Mouse (Mus musculus) lung, embryonic 16.5 days (tissue): ENCODE measurements around the gene Gfra4. TPM values are rescaled to one million over a fixed set of nuclear protein-coding genes. Genes with fewer than 3 reads are reported as not detected.
"Not testable (repeated sequence)": the region's sequence is repeated elsewhere in the genome, so short reads cannot be mapped to it uniquely, and the experiment has no call there.

Experiments used
- ATAC-seq: fragments of 200-750 bp; cut with Nextera tagmentation; 2 replicates; pipeline ENCODE4 v1.8.0; 2017; ENCODE audit warnings: low read depth, mild to moderate bottlenecking, moderate library complexity
- H3K27ac ChIP-seq: fragments of 300-500 bp; sonication (generic); 2 replicates; pipeline ENCODE4 v1.5.1; 2014; ENCODE audit warnings: mild to moderate bottlenecking, control low read depth, low read length
- H3K27me3 ChIP-seq: fragments of 300-500 bp; sonication (generic); 2 replicates; pipeline ENCODE4 v1.6.1; 2014; ENCODE audit warnings: low read depth, low read length, mixed read lengths; ENCODE audit not compliant: control insufficient read depth, insufficient read depth
- H3K36me3 ChIP-seq: fragments of 300-500 bp; sonication (generic); 2 replicates; pipeline ENCODE4 v1.6.1; 2014; ENCODE audit warnings: low read length; ENCODE audit not compliant: control insufficient read depth, insufficient read depth
- H3K4me1 ChIP-seq: fragments of 300-500 bp; sonication (generic); replicated peaks from 2 replicates; pipeline ENCODE4 v1.6.1; 2014; ENCODE audit warnings: low read length, mixed read lengths; ENCODE audit not compliant: control insufficient read depth, insufficient read depth
- H3K4me2 ChIP-seq: fragments of 300-500 bp; sonication (generic); 2 replicates; pipeline ENCODE4 v1.6.1; 2014; ENCODE audit warnings: low read depth, low read length, control low read depth
- H3K4me3 ChIP-seq: fragments of 300-500 bp; sonication (generic); 2 replicates; pipeline ENCODE4 v1.5.1; 2014; ENCODE audit warnings: mild to moderate bottlenecking, low read length, control low read depth
- H3K9ac ChIP-seq: fragments of 300-500 bp; sonication (generic); 2 replicates; pipeline ENCODE4 v1.6.1; 2014; ENCODE audit warnings: low read length, control low read depth
- H3K9me3 ChIP-seq: fragments of 300-500 bp; sonication (generic); 2 replicates; pipeline ENCODE4 v1.6.1; 2016; ENCODE audit warnings: low read length; ENCODE audit not compliant: control insufficient read depth
- WGBS: fragments of 180-500 bp; shearing (Covaris S2); extraction: QIAGEN DNeasy Blood & Tissue Kit; methylation state at CpG from one replicate; pipeline ENCODE4 v1.1.7; 2014; 5-methylcytosine and 5-hydroxymethylcytosine counted together
- polyA plus RNA-seq: library from polyadenylated mRNA; unstranded; fragments of >200 nt; fragmentation: Nextera tagmentation; extraction: Ambion mirVana; gene quantifications from 2 replicates; pipeline ENCODE4 v1.2.1, GENCODE M21; 2015

The Gfra4 gene
- polyA plus RNA-seq, 1 experiment from 2014 or later, result 9.3 TPM

- 74% methylated on average over 5 of the region's 5 CpGs for WGBS
- no peaks in the 10 kb centered on the region for H3K9me3 ChIP-seq
- no peak overlapping the region for H3K27ac ChIP-seq
- H3K4me1 ChIP-seq, result no peaks in the 10 kb centered on the region
- H3K27me3 ChIP-seq, result peaks cover 35% of the 10 kb centered on the region
- H3K36me3 ChIP-seq, result no peaks in the 10 kb centered on the region
- no peak overlapping the region for H3K4me2 ChIP-seq
- no peak overlapping the region for H3K9ac ChIP-seq
- no peak for ATAC-seq
- no peak overlapping the region for H3K4me3 ChIP-seq
Measured at GRCm38 (mm10) chr2:131038675-131039074, 4.2 kb downstream of the Gfra4 start.

GRCm38 (mm10) chr2:131038197-131038596 lies 4.7 kb downstream of the Gfra4 start:
- ATAC-seq, result no peak
- Histone ChIP-seq H3K4me2 (no peak overlapping the region), H3K27me3 (peaks cover 35% of the 10 kb centered on the region), H3K9me3 (no peaks in the 10 kb centered on the region), H3K4me3 (no peak overlapping the region), H3K4me1 (no peaks in the 10 kb centered on the region), H3K9ac (no peak overlapping the region), H3K27ac (no peak overlapping the region), H3K36me3 (no peaks in the 10 kb centered on the region)
- WGBS, result 80% methylated on average over 6 of the region's 6 CpGs

- peaks cover 30% of the 10 kb centered on the region for H3K27me3 ChIP-seq
- no peak overlapping the region for H3K27ac ChIP-seq
- no peaks in the 10 kb centered on the region for H3K9me3 ChIP-seq
- no peak overlapping the region for H3K4me2 ChIP-seq
- peak; percentile 10; the same call in 1 of the 2 replicates for ATAC-seq
- H3K9ac ChIP-seq, result no peak overlapping the region
- H3K4me3 ChIP-seq, result no peak overlapping the region
- H3K36me3 ChIP-seq, result no peaks in the 10 kb centered on the region
- no peaks in the 10 kb centered on the region for H3K4me1 ChIP-seq
- 33% methylated on average over 17 of the region's 17 CpGs for WGBS
Measured at GRCm38 (mm10) chr2:131037226-131037990, 5.5 kb downstream of the Gfra4 start.

- no peak overlapping the region for H3K27ac ChIP-seq
- H3K4me1 ChIP-seq, result no peaks in the 10 kb centered on the region
- ATAC-seq, result no peak
- no peak overlapping the region for H3K9ac ChIP-seq
- no peaks in the 10 kb centered on the region for H3K9me3 ChIP-seq
- no peak overlapping the region for H3K4me2 ChIP-seq
- peaks cover 23% of the 10 kb centered on the region for H3K27me3 ChIP-seq
- no peaks in the 10 kb centered on the region for H3K36me3 ChIP-seq
- H3K4me3 ChIP-seq, result no peak overlapping the region
Measured at GRCm38 (mm10) chr2:131036757-131037156, 6.1 kb downstream of the Gfra4 start.

- Histone ChIP-seq H3K27me3 (peaks cover 19% of the 10 kb centered on the region), H3K4me2 (no peak overlapping the region), H3K27ac (no peak overlapping the region), H3K9ac (no peak overlapping the region), H3K36me3 (no peaks in the 10 kb centered on the region), H3K4me1 (no peaks in the 10 kb centered on the region), H3K9me3 (no peaks in the 10 kb centered on the region), H3K4me3 (no peak overlapping the region)
- ATAC-seq, result no peak
- 87% methylated on average over 2 of the region's 2 CpGs for WGBS
Measured at GRCm38 (mm10) chr2:131036343-131036742, 6.5 kb downstream of the Gfra4 start.

- H3K9me3 ChIP-seq, H3K4me1 ChIP-seq, H3K27me3 ChIP-seq, ATAC-seq, H3K4me3 ChIP-seq, H3K4me2 ChIP-seq, H3K27ac ChIP-seq, H3K36me3 ChIP-seq, H3K9ac ChIP-seq: not testable (repeated sequence)
- 41% methylated on average over 1 of the region's 1 CpGs for WGBS
Measured at GRCm38 (mm10) chr2:131031406-131031805, 11.5 kb downstream of the Gfra4 start.

GRCm38 (mm10) chr2:131030998-131031397 lies 11.9 kb downstream of the Gfra4 start:
- no peak for ATAC-seq
- Histone ChIP-seq H3K36me3 (peaks cover 3% of the 10 kb centered on the region), H3K9me3 (no peaks in the 10 kb centered on the region), H3K4me2 (no peak overlapping the region), H3K27ac (no peak overlapping the region), H3K4me1 (no peaks in the 10 kb centered on the region), H3K9ac (no peak overlapping the region), H3K27me3 (no peaks in the 10 kb centered on the region), H3K4me3 (no peak overlapping the region)
- WGBS, result 79% methylated on average over 1 of the region's 1 CpGs

- Histone ChIP-seq H3K9me3 (no peaks in the 10 kb centered on the region), H3K4me3 (no peak overlapping the region), H3K4me2 (no peak overlapping the region), H3K27ac (no peak overlapping the region), H3K36me3 (peaks cover 3% of the 10 kb centered on the region), H3K4me1 (no peaks in the 10 kb centered on the region), H3K27me3 (no peaks in the 10 kb centered on the region), H3K9ac (no peak overlapping the region)
- no peak for ATAC-seq
- 86% methylated on average over 2 of the region's 2 CpGs for WGBS
Measured at GRCm38 (mm10) chr2:131030561-131030960, 12.3 kb downstream of the Gfra4 start.

- Histone ChIP-seq H3K27me3 (no peaks in the 10 kb centered on the region), H3K9ac (no peak overlapping the region), H3K9me3 (no peaks in the 10 kb centered on the region), H3K4me3 (no peak overlapping the region), H3K4me2 (no peak overlapping the region), H3K36me3 (peaks cover 3% of the 10 kb centered on the region), H3K4me1 (no peaks in the 10 kb centered on the region), H3K27ac (peak overlapping the region; percentile 7)
- ATAC-seq, result peak; percentile 43; the same call in 1 of the 2 replicates
- WGBS, result 48% methylated on average over 9 of the region's 9 CpGs
Measured at GRCm38 (mm10) chr2:131029065-131029935, 13.6 kb downstream of the Gfra4 start.
